Mouse (Mus musculus) lung, embryonic 15.5 days (tissue): Measurements from ENCODE around the gene Stk39. TPM values are rescaled to one million over a fixed set of nuclear protein-coding genes. Genes with fewer than 3 reads are reported as not detected.
A peak's percentile ranks its signal among the peaks of the same experiment; 100 is the strongest.

ENCODE experiments used
- ATAC-seq: fragments of 200-750 bp; cut with Nextera tagmentation; 2 replicates; pipeline ENCODE4 v1.8.0; 2017; ENCODE audit warnings: moderate number of reproducible peaks, borderline replicate concordance; ENCODE audit not compliant: low FRiP score, low TSS enrichment; ENCODE audit errors: extremely low read depth
- H3K27ac ChIP-seq: fragments of 300-500 bp; sonication (generic); 2 replicates; pipeline ENCODE4 v1.5.1; 2015; ENCODE audit warnings: moderate library complexity, mild to moderate bottlenecking, inconsistent platforms
- H3K27me3 ChIP-seq: fragments of 300-500 bp; sonication (generic); 2 replicates; pipeline ENCODE4 v1.6.1; 2015; ENCODE audit warnings: inconsistent platforms
- H3K36me3 ChIP-seq: fragments of 300-500 bp; sonication (generic); 2 replicates; pipeline ENCODE4 v1.6.1; 2015; ENCODE audit warnings: inconsistent platforms
- H3K4me1 ChIP-seq: fragments of 300-500 bp; sonication (generic); 2 replicates; pipeline ENCODE4 v1.6.1; 2015; ENCODE audit warnings: inconsistent platforms
- H3K4me2 ChIP-seq: fragments of 300-500 bp; sonication (generic); 2 replicates; pipeline ENCODE4 v1.6.1; 2015; ENCODE audit warnings: inconsistent platforms, mild to moderate bottlenecking, moderate library complexity
- H3K4me3 ChIP-seq: fragments of 300-500 bp; sonication (generic); 2 replicates; pipeline ENCODE4 v1.5.1; 2015; ENCODE audit warnings: mild to moderate bottlenecking, inconsistent platforms
- H3K9ac ChIP-seq: fragments of 300-500 bp; sonication (generic); 2 replicates; pipeline ENCODE4 v1.6.1; 2015; ENCODE audit warnings: inconsistent platforms
- H3K9me3 ChIP-seq: fragments of 300-500 bp; sonication (generic); 2 replicates; pipeline ENCODE4 v1.6.1; 2016; ENCODE audit warnings: inconsistent platforms
- WGBS: fragments of 180-500 bp; shearing (Covaris S2); methylation state at CpG from one replicate; pipeline ENCODE4 v1.1.7; 2015; 5-methylcytosine and 5-hydroxymethylcytosine counted together
- polyA plus RNA-seq: library from polyadenylated mRNA; unstranded; fragments of >200 nt; fragmentation: Nextera tagmentation; extraction: Ambion mirVana; gene quantifications from 2 replicates; pipeline ENCODE4 v1.2.1, GENCODE M21; 2015

The Stk39 gene
- 19.3 and 19.4 TPM in 2 replicates for polyA plus RNA-seq

- Histone ChIP-seq H3K36me3 (no peaks in the 10 kb centered on the region), H3K4me2 (peak within 1 kb of the TSS; percentile 95), H3K4me3 (peak within 1 kb of the TSS; percentile 79), H3K27ac (peak within 1 kb of the TSS; percentile 94), H3K9me3 (no peaks in the 10 kb centered on the region), H3K27me3 (no peaks in the 10 kb centered on the region), H3K9ac (peak within 1 kb of the TSS; percentile 82), H3K4me1 (peaks cover 25% of the 10 kb centered on the region)
- peak; percentile 83 for ATAC-seq
- under 1% methylated on average over 77 of the region's 99 CpGs for WGBS
Observed at GRCm38 (mm10) chr2:68471759-68472550, at the start of gene Stk39. TSS of gene Stk39 (minus strand) at chr2:68472268.

- Histone ChIP-seq H3K9me3 (no peaks in the 10 kb centered on the region), H3K36me3 (no peaks in the 10 kb centered on the region), H3K4me1 (no peaks in the 10 kb centered on the region), H3K27ac (no peak overlapping the region), H3K27me3 (no peaks in the 10 kb centered on the region), H3K4me3 (no peak overlapping the region), H3K9ac (no peak overlapping the region), H3K4me2 (no peak overlapping the region)
- ATAC-seq: no peak
- WGBS: 58% methylated on average over 2 of the region's 2 CpGs
Observed at GRCm38 (mm10) chr2:68515409-68515808, 43.3 kb upstream of the Stk39 start.

- H3K9me3 ChIP-seq: no peaks in the 10 kb centered on the region
- H3K9ac ChIP-seq: no peak overlapping the region
- no peak overlapping the region for H3K4me2 ChIP-seq
- ATAC-seq: no peak
- no peaks in the 10 kb centered on the region for H3K27me3 ChIP-seq
- H3K27ac ChIP-seq: no peak overlapping the region
- H3K4me1 ChIP-seq: no peaks in the 10 kb centered on the region
- no peak overlapping the region for H3K4me3 ChIP-seq
- 56% methylated on average over 2 of the region's 2 CpGs for WGBS
- no peaks in the 10 kb centered on the region for H3K36me3 ChIP-seq
Observed at GRCm38 (mm10) chr2:68503202-68503601, 31.1 kb upstream of the Stk39 start.

- H3K4me2 ChIP-seq: no peak overlapping the region
- no peak for ATAC-seq
- H3K9me3 ChIP-seq: no peaks in the 10 kb centered on the region
- H3K9ac ChIP-seq: no peak overlapping the region
- no peaks in the 10 kb centered on the region for H3K27me3 ChIP-seq
- WGBS: 82% methylated on average over 4 of the region's 4 CpGs
- no peak overlapping the region for H3K4me3 ChIP-seq
- no peaks in the 10 kb centered on the region for H3K36me3 ChIP-seq
- H3K4me1 ChIP-seq: no peaks in the 10 kb centered on the region
- no peak overlapping the region for H3K27ac ChIP-seq
Observed at GRCm38 (mm10) chr2:68502734-68503133, 30.7 kb upstream of the Stk39 start.

GRCm38 (mm10) chr2:68502236-68502635 is 30.2 kb upstream of the Stk39 start:
- Histone ChIP-seq H3K4me2 (no peak overlapping the region), H3K27ac (no peak overlapping the region), H3K4me1 (no peaks in the 10 kb centered on the region), H3K9ac (no peak overlapping the region), H3K36me3 (no peaks in the 10 kb centered on the region), H3K4me3 (no peak overlapping the region), H3K27me3 (no peaks in the 10 kb centered on the region), H3K9me3 (no peaks in the 10 kb centered on the region)
- 50% methylated on average over 2 of the region's 2 CpGs for WGBS
- ATAC-seq: no peak

GRCm38 (mm10) chr2:68486275-68486674 is 14.2 kb upstream of the Stk39 start:
- 81% methylated on average over 4 of the region's 4 CpGs for WGBS
- no peak for ATAC-seq
- Histone ChIP-seq H3K27ac (no peak overlapping the region), H3K4me3 (no peak overlapping the region), H3K9me3 (no peaks in the 10 kb centered on the region), H3K9ac (no peak overlapping the region), H3K36me3 (no peaks in the 10 kb centered on the region), H3K4me1 (no peaks in the 10 kb centered on the region), H3K27me3 (no peaks in the 10 kb centered on the region), H3K4me2 (no peak overlapping the region)

GRCm38 (mm10) chr2:68485141-68485540 is 13.1 kb upstream of the Stk39 start:
- Histone ChIP-seq H3K27ac (no peak overlapping the region), H3K36me3 (no peaks in the 10 kb centered on the region), H3K4me3 (no peak overlapping the region), H3K4me2 (no peak overlapping the region), H3K9me3 (no peaks in the 10 kb centered on the region), H3K27me3 (no peaks in the 10 kb centered on the region), H3K9ac (no peak overlapping the region), H3K4me1 (no peaks in the 10 kb centered on the region)
- no peak for ATAC-seq
- WGBS: 45% methylated on average over 4 of the region's 4 CpGs

- WGBS: 86% methylated on average over 5 of the region's 5 CpGs
- no peaks in the 10 kb centered on the region for H3K4me1 ChIP-seq
- H3K4me3 ChIP-seq: no peak overlapping the region
- no peak overlapping the region for H3K27ac ChIP-seq
- H3K9ac ChIP-seq: no peak overlapping the region
- H3K4me2 ChIP-seq: no peak overlapping the region
- H3K36me3 ChIP-seq: no peaks in the 10 kb centered on the region
- H3K9me3 ChIP-seq: no peaks in the 10 kb centered on the region
- no peak for ATAC-seq
- H3K27me3 ChIP-seq: no peaks in the 10 kb centered on the region
Observed at GRCm38 (mm10) chr2:68482896-68483295, 10.8 kb upstream of the Stk39 start.

- no peak for ATAC-seq
- H3K27ac ChIP-seq: no peak overlapping the region
- no peaks in the 10 kb centered on the region for H3K4me1 ChIP-seq
- no peaks in the 10 kb centered on the region for H3K27me3 ChIP-seq
- no peak overlapping the region for H3K4me2 ChIP-seq
- no peaks in the 10 kb centered on the region for H3K36me3 ChIP-seq
- no peak overlapping the region for H3K4me3 ChIP-seq
- WGBS: 81% methylated on average over 10 of the region's 10 CpGs
- no peaks in the 10 kb centered on the region for H3K9me3 ChIP-seq
- no peak overlapping the region for H3K9ac ChIP-seq
Observed at GRCm38 (mm10) chr2:68479823-68480222, 7.8 kb upstream of the Stk39 start.

- Histone ChIP-seq H3K27ac (peak overlapping the region; percentile 94), H3K4me1 (peaks cover 17% of the 10 kb centered on the region), H3K4me3 (peak overlapping the region; percentile 79), H3K9ac (no peak overlapping the region), H3K27me3 (no peaks in the 10 kb centered on the region), H3K4me2 (peak overlapping the region; percentile 95), H3K36me3 (no peaks in the 10 kb centered on the region), H3K9me3 (no peaks in the 10 kb centered on the region)
- ATAC-seq: no peak
- WGBS: 34% methylated on average over 4 of the region's 4 CpGs
Observed at GRCm38 (mm10) chr2:68472921-68473320, 853 bp upstream of the Stk39 start.

- no peaks in the 10 kb centered on the region for H3K36me3 ChIP-seq
- no peaks in the 10 kb centered on the region for H3K9me3 ChIP-seq
- H3K27ac ChIP-seq: peak overlapping the region; percentile 94
- peaks cover 19% of the 10 kb centered on the region for H3K4me1 ChIP-seq
- peak overlapping the region; percentile 82 for H3K9ac ChIP-seq
- ATAC-seq: peak; percentile 4; the same call in 1 of the 2 replicates
- H3K27me3 ChIP-seq: no peaks in the 10 kb centered on the region
- WGBS: 5% methylated on average over 5 of the region's 5 CpGs
- peak overlapping the region; percentile 79 for H3K4me3 ChIP-seq
- H3K4me2 ChIP-seq: peak overlapping the region; percentile 95
Observed at GRCm38 (mm10) chr2:68472551-68472910, 463 bp upstream of the Stk39 start.

- Histone ChIP-seq H3K27me3 (no peaks in the 10 kb centered on the region), H3K4me1 (peaks cover 31% of the 10 kb centered on the region), H3K27ac (peak overlapping the region; percentile 94), H3K9me3 (no peaks in the 10 kb centered on the region), H3K36me3 (no peaks in the 10 kb centered on the region), H3K4me2 (peak overlapping the region; percentile 95), H3K9ac (peak overlapping the region; percentile 82), H3K4me3 (peak overlapping the region; percentile 79)
- peak; percentile 66 for ATAC-seq
- WGBS: under 1% methylated on average over 78 of the region's 87 CpGs
Observed at GRCm38 (mm10) chr2:68470891-68471758, 943 bp downstream of the Stk39 start.
